11 mouse cellular contexts compared by ENCODE assay signal in genomic region chr17:46728496-46728895, GRCm38 (mm10). TPM values are rescaled to one million over a fixed set of nuclear protein-coding genes. Genes with fewer than 3 reads are reported as not detected.
DNase-seq lines count a peak whose midpoint lies in the region; ATAC-seq and TF ChIP-seq lines count a peak whose summit lies in the region.
"Had no signal": no experiment of that assay in that cellular context is flagged by ENCODE, and none has a peak within 500 bp of the region (broad histone marks: within the 10 kb centered on the region; RNA-seq: fewer than 3 reads in every experiment).

No protein-coding gene starts in this region.

- no peak for TF ChIP-seq CTCF in liver, postnatal 0 days (IDR thresholded peaks at IDR 0.05; ENCODE audit: low read depth)

- H3K27me3 ChIP-seq in kidney, embryonic 15.5 days: peaks cover 16% of the 10 kb centered on the region
- peaks cover 6% of the 10 kb centered on the region; the same call in 1 of the 2 replicates for H3K27me3 ChIP-seq in embryonic facial prominence, embryonic 15.5 days
- H3K27me3 ChIP-seq in liver, postnatal 0 days (ENCODE audit: insufficient read depth, low read length): no peaks in the 10 kb centered on the region

- H3K4me2 ChIP-seq in kidney, embryonic 15.5 days: peak overlapping the region; percentile 52
- H3K4me2 ChIP-seq in embryonic facial prominence, embryonic 15.5 days (replicated peaks): peak overlapping the region; percentile 47
- peak overlapping the region; percentile 64 for H3K4me2 ChIP-seq in liver, postnatal 0 days (ENCODE audit: low read depth, low read length)

- no peak overlapping the region for H3K27ac ChIP-seq in kidney, embryonic 15.5 days
- no peak overlapping the region for H3K27ac ChIP-seq in embryonic facial prominence, embryonic 15.5 days (replicated peaks)
- peak overlapping the region; percentile 91 for H3K27ac ChIP-seq in liver, postnatal 0 days (ENCODE audit: low read depth)
- H3K27ac ChIP-seq: forebrain, embryonic 12.5 days; macrophage had no signal

- no peaks in the 10 kb centered on the region for H3K9me3 ChIP-seq in kidney, embryonic 15.5 days (replicated peaks)
- no peaks in the 10 kb centered on the region for H3K9me3 ChIP-seq in embryonic facial prominence, embryonic 15.5 days (replicated peaks)
- no peaks in the 10 kb centered on the region for H3K9me3 ChIP-seq in liver, postnatal 0 days (ENCODE audit: low read length)
- H3K9me3 ChIP-seq: forebrain, embryonic 12.5 days had no signal

- TF ChIP-seq EP300 in liver, postnatal 0 days (IDR thresholded peaks at IDR 0.05; ENCODE audit: low read depth): no peak

- peak; percentile 37 for DNase-seq in cerebellum, adult 9-10 months
- DNase-seq in cerebellum, adult 9-11 months: no peak
- DNase-seq in kidney, adult 18-20 months: no peak
- DNase-seq in liver, postnatal 0 days: no peak
- DNase-seq in retina, postnatal 1 day: no peak
- DNase-seq in left cerebral cortex, postnatal 10 days (ENCODE audit: extremely low spot score in 1 of 2, low spot score in 2 of 2): no peak

- H3K4me1 ChIP-seq in kidney, embryonic 15.5 days: peaks cover 7% of the 10 kb centered on the region
- peaks cover 9% of the 10 kb centered on the region for H3K4me1 ChIP-seq in embryonic facial prominence, embryonic 15.5 days
- 0 out of 2 replicates have a peak, but pooled peaks cover 7% of the 10 kb centered on the region for H3K4me1 ChIP-seq in liver, postnatal 0 days (ENCODE audit: insufficient read depth)
- H3K4me1 ChIP-seq: forebrain, embryonic 12.5 days had no signal

- no peak overlapping the region for H3K9ac ChIP-seq in kidney, embryonic 15.5 days
- no peak overlapping the region for H3K9ac ChIP-seq in embryonic facial prominence, embryonic 15.5 days
- H3K9ac ChIP-seq in liver, postnatal 0 days (replicated peaks): peak overlapping the region; percentile 79
- H3K9ac ChIP-seq: forebrain, embryonic 12.5 days had no signal

- 0 out of 2 replicates have a peak, but pooled peaks have one; percentile 23 for ATAC-seq in kidney, embryonic 15.5 days (replicated peaks; ENCODE audit: low FRiP score)
- ATAC-seq in embryonic facial prominence, embryonic 15.5 days (ENCODE audit: insufficient number of reproducible peaks, low FRiP score, low TSS enrichment, low read depth): no peak
- peak; percentile 32 for ATAC-seq in liver, postnatal 0 days

- H3K4me3 ChIP-seq in kidney, embryonic 15.5 days (replicated peaks): peak overlapping the region; percentile 20
- H3K4me3 ChIP-seq in embryonic facial prominence, embryonic 15.5 days (replicated peaks): peak overlapping the region; percentile 28
- peak overlapping the region; percentile 55 for H3K4me3 ChIP-seq in liver, postnatal 0 days (ENCODE audit: low read depth, low read length)
- H3K4me3 ChIP-seq: forebrain, embryonic 12.5 days had no signal

- H3K36me3 ChIP-seq in kidney, embryonic 15.5 days: peaks cover 29% of the 10 kb centered on the region
- H3K36me3 ChIP-seq in embryonic facial prominence, embryonic 15.5 days: peaks cover 30% of the 10 kb centered on the region
- peaks cover 24% of the 10 kb centered on the region for H3K36me3 ChIP-seq in liver, postnatal 0 days (replicated peaks; ENCODE audit: insufficient read depth, low read length)

- WGBS in kidney, embryonic 15.5 days: 45% methylated on average over 11 of the region's 11 CpGs
- 44% methylated on average over 11 of the region's 11 CpGs for WGBS in embryonic facial prominence, embryonic 15.5 days
- 52% methylated on average over 11 of the region's 11 CpGs for WGBS in liver, postnatal 0 days (ENCODE audit: insufficient replicate concordance)

- intact Hi-C loops in left cerebral cortex, postnatal 10 days (cut with DNase I): no loop called here

RNA-seq across cellular contexts. Expression of gene Gnmt, which starts 0.5 kb away (rescaled TPM):
- polyA plus RNA-seq in kidney, embryonic 15.5 days (2015; fragmentation: Nextera tagmentation; extraction: Ambion mirVana): 1.5 and 2.8 TPM in 2 replicates
- polyA plus RNA-seq in embryonic facial prominence, embryonic 15.5 days (2015; fragmentation: Nextera tagmentation; extraction: Ambion mirVana): 2.0 and 2.1 TPM in 2 replicates
- polyA plus RNA-seq in liver, postnatal 0 days (2015; fragmentation: Nextera tagmentation; extraction: Ambion mirVana): 707 and 780 TPM in 2 replicates
- total RNA-seq in left cerebral cortex, postnatal 10 days (2021): under 1 TPM in 1 of 2 experiments, not detected in 1; 0.69 TPM
- polyA plus RNA-seq: macrophage had no signal

RNA-seq across cellular contexts. Expression of gene Pex6, which starts 17.2 kb away (rescaled TPM):
- polyA plus RNA-seq in kidney, embryonic 15.5 days (2015; fragmentation: Nextera tagmentation; extraction: Ambion mirVana): 25.6 and 28.5 TPM in 2 replicates
- 32.4 and 35.6 TPM in 2 replicates for polyA plus RNA-seq in embryonic facial prominence, embryonic 15.5 days (2015; fragmentation: Nextera tagmentation; extraction: Ambion mirVana)
- 11.6 and 12.6 TPM in 2 replicates for polyA plus RNA-seq in liver, postnatal 0 days (2015; fragmentation: Nextera tagmentation; extraction: Ambion mirVana)
- 10 to 100 TPM; 28.9 to 29.4 TPM for total RNA-seq in left cerebral cortex, postnatal 10 days (2021)

RNA-seq across cellular contexts. Expression of gene Cnpy3, which starts 23.5 kb away (rescaled TPM):
- polyA plus RNA-seq in kidney, embryonic 15.5 days (2015; fragmentation: Nextera tagmentation; extraction: Ambion mirVana): 79.3 and 83.5 TPM in 2 replicates
- polyA plus RNA-seq in embryonic facial prominence, embryonic 15.5 days (2015; fragmentation: Nextera tagmentation; extraction: Ambion mirVana): 74.2 and 78.2 TPM in 2 replicates
- 23.0 and 24.1 TPM in 2 replicates for polyA plus RNA-seq in liver, postnatal 0 days (2015; fragmentation: Nextera tagmentation; extraction: Ambion mirVana)
- 10 to 100 TPM; 50.9 to 53.7 TPM for total RNA-seq in left cerebral cortex, postnatal 10 days (2021)

RNA-seq across cellular contexts. Expression of gene Ppp2r5d, which starts 23.6 kb away (rescaled TPM):
- polyA plus RNA-seq in kidney, embryonic 15.5 days (2015; fragmentation: Nextera tagmentation; extraction: Ambion mirVana): 96.7 and 105 TPM in 2 replicates
- polyA plus RNA-seq in embryonic facial prominence, embryonic 15.5 days (2015; fragmentation: Nextera tagmentation; extraction: Ambion mirVana): 91.7 and 93.2 TPM in 2 replicates
- 11.2 and 12.5 TPM in 2 replicates for polyA plus RNA-seq in liver, postnatal 0 days (2015; fragmentation: Nextera tagmentation; extraction: Ambion mirVana)
- 10 to 100 TPM; 96.4 to 98.5 TPM for total RNA-seq in left cerebral cortex, postnatal 10 days (2021)

RNA-seq across cellular contexts. Expression of gene Ptcra, which starts 35.0 kb away (rescaled TPM):
- polyA plus RNA-seq in kidney, embryonic 15.5 days (2015; fragmentation: Nextera tagmentation; extraction: Ambion mirVana): 0.33 and 0.64 TPM in 2 replicates
- 0.41 and 0.47 TPM in 2 replicates for polyA plus RNA-seq in embryonic facial prominence, embryonic 15.5 days (2015; fragmentation: Nextera tagmentation; extraction: Ambion mirVana)
- 0.11 and 0.14 TPM in 2 replicates for polyA plus RNA-seq in liver, postnatal 0 days (2015; fragmentation: Nextera tagmentation; extraction: Ambion mirVana)
- not detected for total RNA-seq in left cerebral cortex, postnatal 10 days (2021)
- polyA plus RNA-seq: large intestine, adult 2 months; macrophage had no signal

Comparison
In these comparisons a context has a peak if more than half of its experiments do, and no peak if none do; other contexts are left out.
1. RNA of gene Gnmt, which starts 0.5 kb away (polyA plus RNA-seq): 707 to 780 TPM in liver, postnatal 0 days; 1.5 to 2.8 TPM in kidney, embryonic 15.5 days and 2.0 to 2.1 TPM in embryonic facial prominence, embryonic 15.5 days; every median in the first group is over 100 times any median in the second.
2. Peak in every context shown above with its lines, with median percentiles within 50 percentile points of each other: H3K4me2 ChIP-seq and H3K4me3 ChIP-seq.